Mouse (Mus musculus) kidney, adult 9 months (tissue): Measurements from ENCODE around the gene Gm20521.
"Not testable (repeated sequence)": the region's sequence is repeated elsewhere in the genome, so short reads cannot be mapped to it uniquely, and the experiment has no call there.

Experiments
- DNase-seq: peaks from one replicate; pipeline ENCODE4 v3.0.0; 2022

Gene Gm20521

DNA sequence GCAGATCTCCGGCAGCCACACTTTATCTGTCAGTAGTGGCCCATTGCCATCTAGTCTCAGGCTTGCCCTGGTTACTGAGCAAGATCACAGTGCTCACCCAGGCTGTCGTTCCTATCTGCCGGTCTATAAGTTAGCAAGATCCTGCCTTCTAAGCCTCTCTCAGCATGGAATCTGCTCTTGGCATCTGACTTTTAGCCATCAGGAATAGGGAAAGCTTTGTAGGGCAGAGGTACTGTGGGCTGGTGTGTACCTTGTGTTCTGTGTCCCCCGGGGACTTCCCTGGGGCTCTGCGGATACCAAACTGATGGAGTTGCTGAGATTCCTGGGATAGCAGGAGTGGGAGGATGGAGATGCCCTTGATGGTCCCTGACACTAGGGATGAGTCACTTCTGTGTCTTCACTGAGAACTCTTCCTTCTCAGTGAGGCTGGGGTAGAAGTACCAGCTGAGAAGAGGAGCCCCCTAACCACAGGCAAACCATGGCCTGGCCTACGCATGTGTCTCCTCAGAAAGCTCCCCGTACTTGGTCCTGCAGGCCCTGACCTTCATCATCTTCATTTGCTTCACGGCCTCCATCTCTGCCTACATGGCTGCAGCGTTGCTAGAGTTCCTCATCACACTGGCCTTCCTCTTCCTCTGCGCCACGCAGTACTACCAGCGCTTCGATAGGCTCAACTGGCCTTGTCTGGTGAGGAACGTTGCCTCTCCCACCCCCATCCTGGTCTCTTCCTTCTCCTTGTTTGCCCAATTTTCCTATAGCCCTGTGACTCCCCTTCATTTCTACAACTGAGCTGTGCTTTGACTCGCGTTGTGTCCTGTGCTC is 54.3 kb downstream of the Gm20521 start:
- no peak for DNase-seq

DNA sequence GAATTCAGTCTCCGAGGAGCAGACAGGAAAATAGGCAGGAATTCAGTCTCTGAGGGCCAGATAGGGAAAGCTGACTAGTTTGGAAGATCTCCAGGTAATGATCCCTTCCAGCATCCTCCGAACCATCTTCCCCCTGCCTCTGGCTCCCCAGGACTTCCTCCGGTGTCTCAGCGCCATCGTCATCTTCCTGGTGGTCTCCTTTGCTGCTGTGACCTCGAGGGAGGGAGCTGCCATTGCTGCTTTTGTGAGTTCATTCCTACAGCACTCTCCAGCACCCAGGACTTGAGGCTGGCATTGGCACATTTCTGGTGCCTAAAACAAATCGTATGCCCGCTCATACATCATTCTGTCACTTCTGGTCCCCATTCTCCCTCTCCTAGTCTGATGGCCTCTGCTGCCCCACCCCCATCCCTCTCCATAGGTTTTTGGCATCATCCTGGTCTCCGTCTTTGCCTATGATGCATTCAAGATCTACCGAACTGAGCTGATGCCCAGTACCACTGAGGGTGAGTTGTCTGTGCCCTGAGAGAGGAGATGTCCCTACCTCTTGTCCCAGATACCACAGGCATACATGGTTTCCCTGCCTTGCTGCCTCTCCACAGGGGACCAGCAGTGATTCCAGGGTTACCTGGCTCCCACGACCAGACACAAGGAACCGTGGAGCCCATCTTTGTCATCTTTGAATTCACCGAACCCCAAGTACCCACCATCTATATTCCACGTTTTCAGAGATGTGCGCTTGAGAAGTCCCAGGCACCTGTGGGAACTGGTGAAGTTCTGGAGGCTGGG is 55.4 kb downstream of the Gm20521 start:
- no peak for DNase-seq

DNA sequence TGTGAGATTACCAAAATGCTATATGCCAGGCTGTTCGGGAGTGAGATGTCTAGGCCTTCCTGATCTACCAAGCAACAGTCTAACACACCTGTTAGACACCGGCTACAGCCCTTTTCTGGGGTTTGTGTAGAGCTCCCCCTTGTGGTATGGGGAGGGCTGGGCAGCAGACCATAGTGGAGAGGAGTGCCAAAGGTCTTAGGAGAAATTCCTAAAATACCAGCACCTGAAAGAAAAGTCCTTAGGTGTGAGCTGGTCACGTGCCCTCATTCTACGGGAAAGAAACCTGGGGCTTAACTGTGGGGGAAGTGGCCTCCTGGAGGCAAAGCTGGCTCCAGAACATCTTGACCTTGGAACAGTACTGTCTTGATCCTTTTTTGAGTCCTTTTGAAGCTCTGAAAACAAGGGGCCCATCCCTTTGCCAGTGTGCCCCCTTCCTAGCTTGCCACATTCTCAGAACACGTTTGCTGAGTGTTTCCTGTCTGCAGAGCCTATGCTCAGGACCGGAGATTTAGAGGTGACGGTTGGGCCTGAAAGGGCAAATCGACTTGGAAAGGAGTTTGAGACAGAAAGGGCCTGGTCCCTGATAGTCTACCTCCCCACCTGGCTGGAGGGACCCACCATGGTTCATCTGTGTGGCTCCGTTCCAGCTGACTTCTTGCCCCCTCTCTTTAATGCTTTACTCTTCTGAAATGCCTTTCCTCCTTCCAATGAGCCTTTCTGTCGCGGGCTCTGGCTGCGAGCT is 56.4 kb downstream of the Gm20521 start:
- DNase-seq: peak; percentile 91

DNA sequence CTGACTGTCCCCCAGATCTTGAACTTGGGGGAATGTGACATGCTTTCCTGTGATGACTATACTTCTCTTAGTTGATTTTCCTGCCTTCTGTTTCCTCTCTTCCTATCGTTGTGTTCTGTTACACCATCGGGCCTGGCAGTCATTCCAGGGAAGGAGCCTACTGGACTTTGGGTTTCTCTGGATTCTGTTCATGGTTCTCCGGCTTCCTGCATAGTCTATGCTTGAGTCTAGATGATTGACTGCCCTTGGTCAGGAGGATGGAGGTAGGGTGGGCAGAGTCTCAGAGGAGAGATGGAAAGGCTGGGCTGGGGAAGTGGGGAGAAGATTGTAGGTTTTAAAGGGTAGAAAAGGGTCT is 56.9 kb downstream of the Gm20521 start:
- DNase-seq: peak; percentile 51

DNA sequence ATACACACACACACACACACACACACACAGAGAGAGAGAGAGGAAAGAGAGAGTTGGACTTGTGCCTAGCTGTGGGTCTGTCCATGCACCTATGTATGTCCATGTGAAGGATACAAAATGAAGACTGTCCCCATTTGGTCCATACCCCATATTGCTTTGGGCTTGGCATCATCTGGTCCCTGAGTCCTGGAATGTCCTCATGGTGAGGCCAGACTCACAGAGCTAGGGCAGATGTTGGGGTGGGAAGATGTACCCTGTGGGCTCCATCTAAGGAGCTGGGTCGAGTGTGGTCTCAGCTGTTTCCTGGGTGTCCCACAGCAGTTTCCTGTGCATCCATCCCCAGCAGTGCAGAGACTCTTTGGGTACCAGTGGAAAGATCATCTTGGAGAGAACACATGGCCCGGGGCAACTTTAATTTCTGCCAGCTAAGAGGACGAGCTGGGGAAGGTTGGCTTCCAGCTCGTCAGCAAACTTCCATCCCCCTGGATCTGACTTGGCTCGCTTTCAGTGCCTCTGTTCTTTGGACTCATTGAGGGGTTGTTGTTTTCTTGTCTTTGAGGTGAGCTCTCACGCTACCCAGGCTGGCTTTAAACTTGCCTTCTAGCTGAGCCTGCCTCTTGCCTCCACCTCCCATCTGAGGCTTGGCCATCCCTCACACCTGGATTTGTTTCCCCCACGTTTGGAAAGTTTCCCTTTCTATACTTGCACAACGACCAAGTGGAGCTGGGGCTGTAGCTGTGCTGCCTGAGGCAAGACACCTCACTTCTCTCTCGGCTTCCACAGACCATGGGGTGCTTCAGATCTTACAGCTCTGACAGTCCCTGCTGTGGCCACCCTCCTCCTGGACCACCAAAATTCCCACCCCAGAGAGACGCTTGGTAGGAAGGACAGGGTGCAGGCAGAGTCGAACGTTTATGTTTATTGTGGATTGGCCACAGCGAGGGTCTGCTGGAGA is 58.1 kb downstream of the Gm20521 start:
- peak; percentile 66 for DNase-seq

DNA sequence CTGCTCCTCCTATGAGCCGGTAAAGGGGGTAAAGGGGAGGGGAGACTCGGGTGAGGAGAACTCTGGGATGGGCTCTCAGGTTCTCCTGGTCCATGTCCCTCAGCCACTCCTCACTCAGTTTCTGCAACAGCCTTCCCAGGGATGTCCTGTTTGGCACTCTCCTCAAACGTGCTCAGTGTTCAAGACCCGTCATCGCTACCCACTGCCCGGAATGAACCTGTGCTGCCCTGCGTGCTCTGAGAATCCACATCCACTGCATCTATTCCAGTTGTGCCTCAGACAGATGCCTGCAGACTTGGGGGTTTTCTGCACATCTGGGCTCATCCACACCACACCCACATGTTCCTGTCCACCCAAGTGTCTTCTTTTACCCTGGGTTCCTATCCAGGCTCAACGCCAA is 59.2 kb downstream of the Gm20521 start:
- no peak for DNase-seq

DNA sequence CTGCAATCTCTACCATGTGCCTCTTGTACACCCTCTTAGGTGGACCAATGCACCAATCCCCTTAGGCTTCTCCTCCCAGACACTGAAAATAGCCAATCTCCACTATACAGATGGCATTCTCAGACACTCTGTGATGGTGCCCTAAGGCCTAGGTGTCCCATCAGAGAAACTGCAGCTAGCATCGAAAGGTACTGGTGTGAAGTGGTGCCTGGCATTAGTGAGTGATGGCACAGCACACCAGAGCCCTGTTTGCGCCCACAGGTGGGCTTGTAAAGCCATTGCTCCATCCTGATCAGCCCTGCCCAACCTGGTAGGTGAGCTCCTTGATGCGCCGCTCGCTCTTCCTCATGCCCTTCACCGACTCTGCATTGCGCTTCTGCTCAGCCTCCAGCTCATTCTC is 60.7 kb downstream of the Gm20521 start:
- no peak for DNase-seq

DNA sequence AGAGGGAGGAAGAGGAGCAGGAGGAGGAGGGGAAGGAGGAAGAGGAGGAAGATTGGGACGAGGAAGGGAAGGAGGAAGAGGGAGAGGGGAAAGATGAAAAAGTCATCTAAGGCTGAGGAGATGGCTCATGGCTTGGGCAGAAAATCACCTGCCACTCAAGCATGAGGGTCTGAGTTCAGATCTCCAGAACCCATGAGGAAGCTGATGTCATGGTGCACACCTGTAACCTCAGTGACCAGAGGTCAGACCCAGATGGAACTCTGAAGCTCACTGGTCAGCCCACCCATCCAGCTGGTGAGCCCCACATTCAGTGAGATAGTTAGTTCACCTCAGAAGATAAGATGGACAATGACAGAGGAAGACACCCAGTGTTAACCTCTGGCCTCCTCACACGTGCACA is 61.7 kb downstream of the Gm20521 start:
- DNase-seq: no peak

DNA sequence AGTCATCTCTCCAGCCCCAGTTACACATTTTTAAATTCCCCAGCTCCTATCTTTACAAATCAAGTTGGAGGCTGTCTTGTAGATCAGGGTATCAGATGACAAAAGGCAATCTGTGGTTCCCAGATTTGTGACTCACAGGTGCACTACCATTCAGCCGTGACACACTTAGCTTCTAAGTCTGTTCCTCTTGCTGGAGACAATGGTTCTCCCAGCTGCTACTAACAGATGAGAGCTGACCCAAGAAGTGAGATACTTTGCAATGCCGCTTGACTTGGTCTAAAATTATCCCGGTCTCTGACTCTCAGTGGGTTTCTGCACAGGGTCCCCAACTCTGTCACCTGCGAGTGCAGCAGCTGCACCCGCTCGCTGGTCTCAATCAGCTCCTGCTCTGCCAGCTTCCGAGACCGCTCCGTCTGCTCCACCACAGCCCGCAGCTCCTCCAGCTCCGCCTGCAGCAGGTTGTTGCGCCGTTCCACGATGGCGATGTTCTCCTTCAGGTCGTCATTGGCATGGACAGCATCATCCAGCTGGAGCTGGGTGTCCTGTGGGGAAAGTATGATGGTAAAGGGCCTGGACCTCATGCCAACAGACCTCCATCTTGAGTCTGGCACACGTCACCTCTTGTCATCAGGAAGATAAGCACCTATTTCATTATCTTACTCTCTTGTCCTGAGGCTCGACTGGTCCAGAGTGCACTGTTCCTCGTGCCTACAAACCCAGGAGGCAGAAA is 62.9 kb downstream of the Gm20521 start:
- DNase-seq: no peak

DNA sequence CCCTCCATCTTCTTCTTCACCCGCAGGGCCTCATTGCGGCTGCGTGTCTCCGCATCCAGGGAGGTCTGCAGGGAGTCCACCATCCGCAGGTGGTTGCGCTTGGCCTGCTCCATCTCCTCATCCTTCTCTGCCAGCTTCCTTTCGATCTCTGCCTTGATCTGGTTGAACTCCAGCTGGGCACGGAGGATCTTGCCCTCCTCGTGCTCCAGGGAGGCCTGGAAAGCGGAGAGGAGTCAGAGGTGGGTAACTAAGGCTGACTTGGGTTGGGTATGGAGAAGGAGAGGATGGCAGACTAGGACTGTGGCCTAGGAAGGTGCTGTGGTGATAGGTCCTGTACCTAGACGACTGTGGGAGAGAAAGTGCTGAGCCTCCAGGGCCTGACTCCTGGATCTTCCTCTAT is 63.8 kb downstream of the Gm20521 start:
- DNase-seq: not testable (repeated sequence)
